Mouse (Mus musculus): ENCODE results near the gene Gm42906. TPM values are rescaled to one million over a fixed set of nuclear protein-coding genes. Genes with fewer than 3 reads are reported as not detected.

Gene Gm42906
- polyA plus RNA-seq, 2 experiments, result not detected

GRCm38 (mm10) chr5:151251656-151252055, 176.3 kb downstream of the Gm42906 start:
- no peak for DNase-seq (ENCODE audit: low spot score)
- no peak overlapping the region for H3K4me3 ChIP-seq (replicated peaks; ENCODE audit: low read length)
- no peak for TF ChIP-seq POLR2A (IDR thresholded peaks at IDR 0.05; ENCODE audit: borderline replicate concordance, extremely low read depth, insufficient read depth, insufficient read length)
- H3K4me1 ChIP-seq (ENCODE audit: control insufficient read depth, insufficient read depth, low read length), result no peaks in the 10 kb centered on the region
- ATAC-seq (ENCODE audit: low FRiP score, low read depth), result no peak
- no peaks in the 10 kb centered on the region for H3K9me3 ChIP-seq (ENCODE audit: control insufficient read depth, low read length)
- H3K36me3 ChIP-seq (ENCODE audit: control insufficient read depth, insufficient read depth, low read length), result no peaks in the 10 kb centered on the region
- no peak overlapping the region for H3K9ac ChIP-seq (ENCODE audit: low read depth, low read length, severe bottlenecking)
- 90% methylated on average over 8 of the region's 8 CpGs for WGBS
- H3K4me2 ChIP-seq (replicated peaks; ENCODE audit: low read depth, low read length, severe bottlenecking), result no peak overlapping the region
- no peaks in the 10 kb centered on the region for H3K27me3 ChIP-seq (ENCODE audit: control insufficient read depth, insufficient read depth, low read length)
- H3K27ac ChIP-seq (replicated peaks; ENCODE audit: low read depth, low read length), result no peak overlapping the region

- H3K9me3 ChIP-seq (ENCODE audit: control insufficient read depth, low read length), result no peaks in the 10 kb centered on the region
- no peak for DNase-seq (ENCODE audit: low spot score)
- H3K4me3 ChIP-seq (replicated peaks; ENCODE audit: low read length), result no peak overlapping the region
- no peaks in the 10 kb centered on the region for H3K4me1 ChIP-seq (ENCODE audit: control insufficient read depth, insufficient read depth, low read length)
- no peak overlapping the region for H3K27ac ChIP-seq (replicated peaks; ENCODE audit: low read depth, low read length)
- ATAC-seq (ENCODE audit: low FRiP score, low read depth), result no peak
- no peak overlapping the region for H3K9ac ChIP-seq (ENCODE audit: low read depth, low read length, severe bottlenecking)
- H3K27me3 ChIP-seq (ENCODE audit: control insufficient read depth, insufficient read depth, low read length), result no peaks in the 10 kb centered on the region
- TF ChIP-seq POLR2A (IDR thresholded peaks at IDR 0.05; ENCODE audit: borderline replicate concordance, extremely low read depth, insufficient read depth, insufficient read length), result no peak
- WGBS, result 73% methylated on average over 10 of the region's 10 CpGs
- H3K4me2 ChIP-seq (replicated peaks; ENCODE audit: low read depth, low read length, severe bottlenecking), result no peak overlapping the region
- H3K36me3 ChIP-seq (ENCODE audit: control insufficient read depth, insufficient read depth, low read length), result no peaks in the 10 kb centered on the region
These were observed 179.0 kb downstream of the Gm42906 start for GRCm38 (mm10) chr5:151248671-151249620.

- Histone ChIP-seq H3K27me3 (ENCODE audit: control insufficient read depth, insufficient read depth, low read length) (no peaks in the 10 kb centered on the region), H3K27ac (replicated peaks; ENCODE audit: low read depth, low read length) (no peak overlapping the region), H3K4me3 (replicated peaks; ENCODE audit: low read length) (no peak overlapping the region), H3K9me3 (ENCODE audit: control insufficient read depth, low read length) (no peaks in the 10 kb centered on the region), H3K9ac (ENCODE audit: low read depth, low read length, severe bottlenecking) (no peak overlapping the region), H3K4me2 (replicated peaks; ENCODE audit: low read depth, low read length, severe bottlenecking) (no peak overlapping the region), H3K36me3 (ENCODE audit: control insufficient read depth, insufficient read depth, low read length) (no peaks in the 10 kb centered on the region), H3K4me1 (ENCODE audit: control insufficient read depth, insufficient read depth, low read length) (no peaks in the 10 kb centered on the region)
- 46% methylated on average over 2 of the region's 2 CpGs for WGBS
- ATAC-seq (ENCODE audit: low FRiP score, low read depth) (no peak), DNase-seq (ENCODE audit: low spot score) (no peak)
- TF ChIP-seq POLR2A (IDR thresholded peaks at IDR 0.05; ENCODE audit: borderline replicate concordance, extremely low read depth, insufficient read depth, insufficient read length), result no peak
These were observed 179.9 kb downstream of the Gm42906 start for GRCm38 (mm10) chr5:151248084-151248483.

- Histone ChIP-seq H3K4me3 (replicated peaks; ENCODE audit: low read length) (no peak overlapping the region), H3K4me1 (ENCODE audit: control insufficient read depth, insufficient read depth, low read length) (no peaks in the 10 kb centered on the region), H3K27me3 (ENCODE audit: control insufficient read depth, insufficient read depth, low read length) (no peaks in the 10 kb centered on the region), H3K9ac (ENCODE audit: low read depth, low read length, severe bottlenecking) (no peak overlapping the region), H3K4me2 (replicated peaks; ENCODE audit: low read depth, low read length, severe bottlenecking) (no peak overlapping the region), H3K9me3 (ENCODE audit: control insufficient read depth, low read length) (no peaks in the 10 kb centered on the region), H3K27ac (replicated peaks; ENCODE audit: low read depth, low read length) (no peak overlapping the region), H3K36me3 (ENCODE audit: control insufficient read depth, insufficient read depth, low read length) (no peaks in the 10 kb centered on the region)
- TF ChIP-seq POLR2A (IDR thresholded peaks at IDR 0.05; ENCODE audit: borderline replicate concordance, extremely low read depth, insufficient read depth, insufficient read length), result no peak
- DNase-seq (ENCODE audit: low spot score) (no peak), ATAC-seq (ENCODE audit: low FRiP score, low read depth) (no peak)
- 27% methylated on average over 11 of the region's 11 CpGs for WGBS
These were observed 180.7 kb downstream of the Gm42906 start for GRCm38 (mm10) chr5:151247115-151247875.

- DNase-seq (ENCODE audit: low spot score) (no peak), ATAC-seq (ENCODE audit: low FRiP score, low read depth) (no peak)
- WGBS, result 83% methylated on average over 2 of the region's 2 CpGs
These were observed 181.7 kb downstream of the Gm42906 start for GRCm38 (mm10) chr5:151246287-151246686.

More at GRCm38 (mm10) chr5:151246287-151246686, 181.7 kb downstream of the Gm42906 start:
- no peak for TF ChIP-seq POLR2A (IDR thresholded peaks at IDR 0.05; ENCODE audit: borderline replicate concordance, extremely low read depth, insufficient read depth, insufficient read length)
- Histone ChIP-seq H3K36me3 (ENCODE audit: control insufficient read depth, insufficient read depth, low read length) (no peaks in the 10 kb centered on the region), H3K27ac (replicated peaks; ENCODE audit: low read depth, low read length) (no peak overlapping the region), H3K4me2 (replicated peaks; ENCODE audit: low read depth, low read length, severe bottlenecking) (no peak overlapping the region), H3K4me1 (ENCODE audit: control insufficient read depth, insufficient read depth, low read length) (no peaks in the 10 kb centered on the region), H3K4me3 (replicated peaks; ENCODE audit: low read length) (no peak overlapping the region), H3K27me3 (ENCODE audit: control insufficient read depth, insufficient read depth, low read length) (no peaks in the 10 kb centered on the region), H3K9me3 (ENCODE audit: control insufficient read depth, low read length) (no peaks in the 10 kb centered on the region), H3K9ac (ENCODE audit: low read depth, low read length, severe bottlenecking) (no peak overlapping the region)
